Mouse (Mus musculus) erythroblast, embryonic 14.5 days (primary cell): ENCODE results near the gene Plcb4.

Source experiments
- GATA1 ChIP-seq: IDR thresholded peaks from 2 replicates; pipeline ENCODE4 v1.6.1; 2012; ENCODE audit warnings: low read length, inconsistent platforms, mixed read lengths
- TAL1 ChIP-seq: IDR thresholded peaks from 3 replicates; pipeline ENCODE4 v1.6.1; 2012; ENCODE audit warnings: low read length, inconsistent platforms, mixed read lengths

GRCm38 (mm10) chr2:135843721-135844120, 184.9 kb downstream of the Plcb4 start:
- TF ChIP-seq TAL1 (no peak), GATA1 (no peak)
